In the genomic region with DNA sequence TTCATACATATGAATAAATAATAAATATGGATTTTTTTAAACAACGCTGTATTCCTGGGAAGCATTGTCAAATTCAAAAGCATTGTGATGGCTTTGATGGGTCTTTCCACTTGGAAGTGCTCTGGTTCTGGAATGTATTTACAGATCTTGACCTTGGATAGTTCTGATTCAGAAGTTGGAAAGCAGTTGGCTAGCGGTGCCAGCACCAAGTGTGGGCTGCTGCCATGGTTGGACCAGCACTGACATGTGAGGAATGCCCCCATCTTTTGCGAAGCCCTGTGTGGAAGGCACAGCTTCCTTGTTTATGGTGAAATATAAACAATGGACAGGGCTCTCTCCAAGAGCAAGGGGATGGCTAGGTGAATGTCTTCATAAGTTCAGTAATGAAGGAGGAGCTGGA, we compare ENCODE assay signal across 13 mouse cellular contexts.
"Had no signal": no experiment of that assay in that cellular context is flagged by ENCODE, and none has a peak within 500 bp of the region (broad histone marks: within the 10 kb centered on the region; RNA-seq: fewer than 3 reads in every experiment).

No protein-coding gene starts in this region.

- H3K9ac ChIP-seq: kidney, embryonic 15.5 days; liver, embryonic 15.5 days; neural tube, embryonic 15.5 days had no signal

- H3K9me3 ChIP-seq: kidney, embryonic 15.5 days; limb, embryonic 10.5 days; liver, embryonic 15.5 days; midbrain, embryonic 10.5 days; neural tube, embryonic 15.5 days had no signal

- H3K36me3 ChIP-seq: kidney, embryonic 15.5 days; limb, embryonic 10.5 days; liver, embryonic 15.5 days; midbrain, embryonic 10.5 days; neural tube, embryonic 15.5 days had no signal

- H3K27ac ChIP-seq: kidney, embryonic 15.5 days; limb, embryonic 10.5 days; liver, embryonic 15.5 days; midbrain, embryonic 10.5 days; neural tube, embryonic 15.5 days had no signal

- H3K27me3 ChIP-seq: kidney, embryonic 15.5 days; liver, embryonic 15.5 days; neural tube, embryonic 15.5 days had no signal

- H3K4me1 ChIP-seq: liver, embryonic 15.5 days; neural tube, embryonic 15.5 days had no signal

- H3K4me2 ChIP-seq: kidney, embryonic 15.5 days; liver, embryonic 11.5 days; liver, embryonic 15.5 days; neural tube, embryonic 15.5 days had no signal

- DNase-seq: kidney, adult 2 months; kidney, postnatal 14 days; midbrain, embryonic 14.5 days; right cerebral cortex, adult 18-20 months; right cerebral cortex, postnatal 25 days; thymus, postnatal 36 days had no signal

- H3K4me3 ChIP-seq: kidney, embryonic 15.5 days; limb, embryonic 10.5 days; liver, embryonic 15.5 days; midbrain, embryonic 10.5 days; myocyte; neural tube, embryonic 15.5 days had no signal
